Mouse (Mus musculus) testis, adult 2 months (tissue): Measurements from ENCODE around the gene Mgrn1.

Source experiments
- CTCF ChIP-seq: fragments of 200-500 bp; IDR thresholded peaks from 2 replicates; pipeline ENCODE4 v1.5.1; 2012; ENCODE audit warnings: low read depth, mild to moderate bottlenecking, inconsistent platforms, low read length, moderate library complexity; ENCODE audit not compliant: control insufficient read depth, insufficient read depth, insufficient replicate concordance
- POLR2A ChIP-seq: fragments of 200-500 bp; IDR thresholded peaks from 2 replicates; pipeline ENCODE4 v1.6.1; 2012; ENCODE audit warnings: low read depth, mild to moderate bottlenecking, inconsistent platforms, low read length, moderate library complexity; ENCODE audit not compliant: control insufficient read depth

GRCm38 (mm10) chr16:4871926-4872325, 14.1 kb upstream of the Mgrn1 start:
- TF ChIP-seq CTCF (no peak), POLR2A (no peak)
